ENCODE assay signal across 9 mouse cellular contexts in the genomic region with DNA sequence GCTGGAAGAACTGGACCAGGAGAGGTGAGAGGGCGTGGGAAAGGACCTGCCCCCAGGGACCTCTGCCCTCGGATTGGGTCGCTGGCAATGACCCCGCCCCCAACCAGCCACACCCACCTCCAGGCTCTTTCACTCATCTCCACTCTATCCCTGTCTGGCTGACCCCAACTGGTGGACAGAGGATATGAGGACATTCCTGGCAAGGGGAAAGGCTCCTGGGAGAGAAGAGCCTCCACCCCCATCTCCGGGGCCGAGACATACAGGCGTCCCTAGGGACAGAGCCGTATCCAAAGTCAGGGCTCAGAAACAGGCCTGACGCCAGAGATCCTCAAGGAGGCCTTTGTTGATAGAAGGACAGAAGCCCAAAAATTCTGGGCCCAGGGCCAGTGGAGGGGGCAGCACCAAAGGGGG. TPM values are rescaled to one million over a fixed set of nuclear protein-coding genes. Genes with fewer than 3 reads are reported as not detected.
A peak's percentile ranks its signal among the peaks of the same experiment; 100 is the strongest.
DNase-seq lines count a peak whose midpoint lies in the region; ATAC-seq and TF ChIP-seq lines count a peak whose summit lies in the region.
"Had no signal": no experiment of that assay in that cellular context is flagged by ENCODE, and none has a peak within 500 bp of the region (broad histone marks: within the 10 kb centered on the region; RNA-seq: fewer than 3 reads in every experiment).

No protein-coding gene starts in this region.

- peaks cover 58% of the 10 kb centered on the region for H3K4me1 ChIP-seq in embryonic facial prominence, embryonic 10.5 days
- no peaks in the 10 kb centered on the region for H3K4me1 ChIP-seq in intestine, postnatal 0 days (replicated peaks; ENCODE audit: control insufficient read depth, insufficient read depth, low read length)
- no peaks in the 10 kb centered on the region for H3K4me1 ChIP-seq in liver, embryonic 14.5 days (replicated peaks; ENCODE audit: control insufficient read depth in 2 of 2, insufficient read depth in 2 of 2, low read length in 1 of 2)
- peaks cover 52% of the 10 kb centered on the region for H3K4me1 ChIP-seq in neural tube, embryonic 12.5 days

- no peak overlapping the region for H3K9ac ChIP-seq in intestine, postnatal 0 days (ENCODE audit: low read depth, low read length)
- H3K9ac ChIP-seq in liver, embryonic 14.5 days (replicated peaks), result no peak overlapping the region
- peak overlapping the region; percentile 95 for H3K9ac ChIP-seq in neural tube, embryonic 12.5 days
- H3K9ac ChIP-seq: liver, embryonic 15.5 days had no signal

- peak overlapping the region; percentile 98 for H3K27ac ChIP-seq in layer of hippocampus, adult 2 months
- no peak overlapping the region for H3K27ac ChIP-seq in embryonic facial prominence, embryonic 10.5 days (replicated peaks)
- H3K27ac ChIP-seq in intestine, postnatal 0 days (ENCODE audit: low read depth, low read length), result no peak overlapping the region
- no peak overlapping the region for H3K27ac ChIP-seq in liver, embryonic 14.5 days
- no peak overlapping the region for H3K27ac ChIP-seq in neural tube, embryonic 12.5 days
- H3K27ac ChIP-seq: liver, embryonic 15.5 days had no signal

- no peaks in the 10 kb centered on the region for H3K9me3 ChIP-seq in embryonic facial prominence, embryonic 10.5 days
- no peaks in the 10 kb centered on the region for H3K9me3 ChIP-seq in intestine, postnatal 0 days (ENCODE audit: control insufficient read depth)
- no peaks in the 10 kb centered on the region for H3K9me3 ChIP-seq in liver, embryonic 14.5 days (ENCODE audit: control insufficient read depth, low read length)
- H3K9me3 ChIP-seq in neural tube, embryonic 12.5 days, result no peaks in the 10 kb centered on the region
- H3K9me3 ChIP-seq: liver, embryonic 15.5 days had no signal

- peak; percentile 16; the same call in 1 of the 2 replicates for TF ChIP-seq CTCF in layer of hippocampus, adult 2 months (conservative IDR thresholded peaks at IDR 0.05)
- 0 out of 2 replicates have a peak, but pooled peaks have one; percentile 20 for TF ChIP-seq CTCF in intestine, postnatal 0 days (IDR thresholded peaks at IDR 0.05; ENCODE audit: low read depth)
- TF ChIP-seq CTCF in liver, embryonic 14.5 days (IDR thresholded peaks at IDR 0.05; ENCODE audit: low read depth), result no peak

- H3K36me3 ChIP-seq in embryonic facial prominence, embryonic 10.5 days (replicated peaks), result peaks cover 28% of the 10 kb centered on the region
- no peaks in the 10 kb centered on the region; the same call in 1 of the 2 replicates for H3K36me3 ChIP-seq in intestine, postnatal 0 days (ENCODE audit: control insufficient read depth, insufficient read depth)
- H3K36me3 ChIP-seq in liver, embryonic 14.5 days (replicated peaks; ENCODE audit: control insufficient read depth, insufficient read depth, low read depth), result no peaks in the 10 kb centered on the region
- H3K36me3 ChIP-seq in neural tube, embryonic 12.5 days, result peaks cover 48% of the 10 kb centered on the region
- H3K36me3 ChIP-seq: liver, embryonic 15.5 days had no signal

- 12% methylated on average over 9 of the region's 9 CpGs for WGBS in embryonic facial prominence, embryonic 10.5 days
- WGBS in intestine, postnatal 0 days, result 13% methylated on average over 9 of the region's 9 CpGs
- 25% methylated on average over 9 of the region's 9 CpGs for WGBS in liver, embryonic 14.5 days (ENCODE audit: insufficient replicate concordance)
- 12% methylated on average over 9 of the region's 9 CpGs for WGBS in neural tube, embryonic 12.5 days

- H3K4me3 ChIP-seq in layer of hippocampus, adult 2 months, result no peak overlapping the region; the same call in 1 of the 2 replicates
- peak overlapping the region; percentile 56 for H3K4me3 ChIP-seq in embryonic facial prominence, embryonic 10.5 days
- H3K4me3 ChIP-seq in intestine, postnatal 0 days (ENCODE audit: low read depth, low read length), result no peak overlapping the region
- no peak overlapping the region for H3K4me3 ChIP-seq in liver, embryonic 14.5 days (ENCODE audit: insufficient read depth in 1 of 2, low read depth in 2 of 2, low read length in 2 of 2)
- peak overlapping the region; percentile 67 for H3K4me3 ChIP-seq in neural tube, embryonic 12.5 days
- H3K4me3 ChIP-seq: liver, embryonic 15.5 days had no signal

- peak in 1 of 2 experiments; percentile 71 for DNase-seq in layer of hippocampus, adult 2 months (ENCODE audit: low spot score in 2 of 2)
- no peak for DNase-seq in layer of hippocampus, postnatal 25 days (ENCODE audit: extremely low spot score in 1 of 2, low spot score in 1 of 2)
- DNase-seq in embryonic facial prominence, embryonic 10.5 days (ENCODE audit: low spot score), result peak; percentile 56
- peak; percentile 85 for DNase-seq in heart, adult 8-10 months (ENCODE audit: low spot score)
- DNase-seq in liver, embryonic 14.5 days (ENCODE audit: low read depth in 3 of 3, low spot score in 3 of 3), result no peak

- no peak for TF ChIP-seq EP300 in liver, embryonic 14.5 days (IDR thresholded peaks at IDR 0.05; ENCODE audit: low read depth)

- H3K4me2 ChIP-seq in intestine, postnatal 0 days (replicated peaks; ENCODE audit: low read depth), result peak overlapping the region; percentile 14
- H3K4me2 ChIP-seq in liver, embryonic 14.5 days (ENCODE audit: low read depth), result no peak overlapping the region
- peak overlapping the region; percentile 86 for H3K4me2 ChIP-seq in neural tube, embryonic 12.5 days (replicated peaks)
- H3K4me2 ChIP-seq: liver, embryonic 15.5 days had no signal

- H3K27me3 ChIP-seq in embryonic facial prominence, embryonic 10.5 days (replicated peaks; ENCODE audit: low read depth, poor library complexity, severe bottlenecking), result peaks cover 95% of the 10 kb centered on the region
- H3K27me3 ChIP-seq in intestine, postnatal 0 days (replicated peaks; ENCODE audit: control insufficient read depth, insufficient read depth, low read length), result peaks cover 71% of the 10 kb centered on the region
- peaks cover 76% of the 10 kb centered on the region for H3K27me3 ChIP-seq in liver, embryonic 14.5 days (ENCODE audit: control insufficient read depth, insufficient read depth, low read length)
- H3K27me3 ChIP-seq in neural tube, embryonic 12.5 days (replicated peaks), result peaks cover 23% of the 10 kb centered on the region

- no peak; the same call in 1 of the 2 replicates for ATAC-seq in intestine, postnatal 0 days
- peak; percentile 22; the same call in 1 of the 2 replicates for ATAC-seq in liver, embryonic 14.5 days (ENCODE audit: insufficient read depth)
- ATAC-seq in neural tube, embryonic 12.5 days (ENCODE audit: low FRiP score, low read depth), result no peak
- no peak for ATAC-seq in activated CD4-positive, CD25-positive, alpha-beta regulatory T cell, adult 4 months

RNA-seq across cellular contexts. Expression of gene Apc2, which starts 6.7 kb away (rescaled TPM):
- total RNA-seq in layer of hippocampus, adult 2 months (2021), result 100 to 1,000 TPM in 1 of 2 experiments, 10 to 100 TPM in 1; 98.3 to 110 TPM
- total RNA-seq in layer of hippocampus, postnatal 25 days (2021), result 100 to 1,000 TPM; 101 to 115 TPM
- 11.8 and 12.6 TPM in 2 replicates for polyA plus RNA-seq in embryonic facial prominence, embryonic 10.5 days (2016; fragmentation: Nextera tagmentation; extraction: Ambion mirVana)
- total RNA-seq in heart, adult 8-10 months (2022), result 1 to 10 TPM; 2.2 to 3.1 (median 2.2) TPM
- 1.1 and 1.6 TPM in 2 replicates for polyA plus RNA-seq in intestine, postnatal 0 days (2015; fragmentation: Nextera tagmentation; extraction: Ambion mirVana)
- 0.04 and 0.16 TPM in 2 replicates for polyA plus RNA-seq in liver, embryonic 14.5 days (2012; rRNA removed)
- 0.04 TPM in 1 of 2 replicates, not detected in the other for polyA plus RNA-seq in liver, embryonic 14.5 days (2014; fragmentation: Nextera tagmentation; extraction: Ambion mirVana)
- 160 and 175 TPM in 2 replicates for polyA plus RNA-seq in neural tube, embryonic 12.5 days (2016; fragmentation: Nextera tagmentation; extraction: Ambion mirVana)
- polyA plus RNA-seq in activated CD4-positive, CD25-positive, alpha-beta regulatory T cell, adult 4 months (2017; shearing (Covaris generic)), result under 1 TPM in 1 of 2 experiments, not detected in 1; 0.82 TPM

RNA-seq across cellular contexts. Expression of gene Rps15, which starts 10.2 kb away (rescaled TPM):
- total RNA-seq in layer of hippocampus, adult 2 months (2021), result 100 to 1,000 TPM; 926 to 932 TPM
- 100 to 1,000 TPM; 790 to 900 TPM for total RNA-seq in layer of hippocampus, postnatal 25 days (2021)
- polyA plus RNA-seq in embryonic facial prominence, embryonic 10.5 days (2016; fragmentation: Nextera tagmentation; extraction: Ambion mirVana), result 1,079 and 1,119 TPM in 2 replicates
- 100 to 1,000 TPM; 763 to 919 (median 846) TPM for total RNA-seq in heart, adult 8-10 months (2022)
- polyA plus RNA-seq in intestine, postnatal 0 days (2015; fragmentation: Nextera tagmentation; extraction: Ambion mirVana), result 708 and 727 TPM in 2 replicates
- 2,043 and 2,097 TPM in 2 replicates for polyA plus RNA-seq in liver, embryonic 14.5 days (2012; rRNA removed)
- 805 and 809 TPM in 2 replicates for polyA plus RNA-seq in liver, embryonic 14.5 days (2014; fragmentation: Nextera tagmentation; extraction: Ambion mirVana)
- 643 and 654 TPM in 2 replicates for polyA plus RNA-seq in neural tube, embryonic 12.5 days (2016; fragmentation: Nextera tagmentation; extraction: Ambion mirVana)
- 1,000 to 10,000 TPM; 1,256 to 1,612 TPM for polyA plus RNA-seq in activated CD4-positive, CD25-positive, alpha-beta regulatory T cell, adult 4 months (2017; shearing (Covaris generic))

RNA-seq across cellular contexts. Expression of gene 2310011J03Rik, which starts 17.9 kb away (rescaled TPM):
- total RNA-seq in layer of hippocampus, adult 2 months (2021), result 10 to 100 TPM; 23.5 to 25.7 TPM
- total RNA-seq in layer of hippocampus, postnatal 25 days (2021), result 10 to 100 TPM; 20.7 to 26.3 TPM
- 53.7 and 56.2 TPM in 2 replicates for polyA plus RNA-seq in embryonic facial prominence, embryonic 10.5 days (2016; fragmentation: Nextera tagmentation; extraction: Ambion mirVana)
- total RNA-seq in heart, adult 8-10 months (2022), result 10 to 100 TPM; 14.3 to 19.8 (median 16.3) TPM
- 85.2 and 87.6 TPM in 2 replicates for polyA plus RNA-seq in intestine, postnatal 0 days (2015; fragmentation: Nextera tagmentation; extraction: Ambion mirVana)
- 24.3 and 24.7 TPM in 2 replicates for polyA plus RNA-seq in liver, embryonic 14.5 days (2012; rRNA removed)
- 29.4 and 29.5 TPM in 2 replicates for polyA plus RNA-seq in liver, embryonic 14.5 days (2014; fragmentation: Nextera tagmentation; extraction: Ambion mirVana)
- polyA plus RNA-seq in neural tube, embryonic 12.5 days (2016; fragmentation: Nextera tagmentation; extraction: Ambion mirVana), result 37.7 and 41.1 TPM in 2 replicates
- 10 to 100 TPM; 44.0 to 54.5 TPM for polyA plus RNA-seq in activated CD4-positive, CD25-positive, alpha-beta regulatory T cell, adult 4 months (2017; shearing (Covaris generic))

RNA-seq across cellular contexts. Expression of gene Pcsk4, which starts 26.8 kb away (rescaled TPM):
- 1 to 10 TPM; 2.8 to 3.2 TPM for total RNA-seq in layer of hippocampus, adult 2 months (2021)
- total RNA-seq in layer of hippocampus, postnatal 25 days (2021), result 1 to 10 TPM; 2.3 to 2.8 TPM
- polyA plus RNA-seq in embryonic facial prominence, embryonic 10.5 days (2016; fragmentation: Nextera tagmentation; extraction: Ambion mirVana), result 5.0 and 5.5 TPM in 2 replicates
- total RNA-seq in heart, adult 8-10 months (2022), result 1 to 10 TPM; 1.7 to 3.1 (median 2.7) TPM
- polyA plus RNA-seq in intestine, postnatal 0 days (2015; fragmentation: Nextera tagmentation; extraction: Ambion mirVana), result 13.1 and 18.8 TPM in 2 replicates
- polyA plus RNA-seq in liver, embryonic 14.5 days (2012; rRNA removed), result 6.6 and 7.2 TPM in 2 replicates
- 3.1 and 3.2 TPM in 2 replicates for polyA plus RNA-seq in liver, embryonic 14.5 days (2014; fragmentation: Nextera tagmentation; extraction: Ambion mirVana)
- 2.2 and 2.3 TPM in 2 replicates for polyA plus RNA-seq in neural tube, embryonic 12.5 days (2016; fragmentation: Nextera tagmentation; extraction: Ambion mirVana)
- polyA plus RNA-seq in activated CD4-positive, CD25-positive, alpha-beta regulatory T cell, adult 4 months (2017; shearing (Covaris generic)), result 10 to 100 TPM in 1 of 2 experiments, 1 to 10 TPM in 1; 6.7 to 11.9 TPM

RNA-seq across cellular contexts. Expression of gene Reep6, which starts 27.3 kb away (rescaled TPM):
- total RNA-seq in layer of hippocampus, adult 2 months (2021), result 10 to 100 TPM in 1 of 2 experiments, 1 to 10 TPM in 1; 9.6 to 11.0 TPM
- total RNA-seq in layer of hippocampus, postnatal 25 days (2021), result 10 to 100 TPM in 1 of 2 experiments, 1 to 10 TPM in 1; 9.7 to 10.6 TPM
- polyA plus RNA-seq in embryonic facial prominence, embryonic 10.5 days (2016; fragmentation: Nextera tagmentation; extraction: Ambion mirVana), result 6.6 TPM in 2 replicates
- total RNA-seq in heart, adult 8-10 months (2022), result 1 to 10 TPM; 3.1 to 7.6 (median 5.0) TPM
- 261 and 282 TPM in 2 replicates for polyA plus RNA-seq in intestine, postnatal 0 days (2015; fragmentation: Nextera tagmentation; extraction: Ambion mirVana)
- polyA plus RNA-seq in liver, embryonic 14.5 days (2012; rRNA removed), result 23.6 and 29.2 TPM in 2 replicates
- polyA plus RNA-seq in liver, embryonic 14.5 days (2014; fragmentation: Nextera tagmentation; extraction: Ambion mirVana), result 55.3 and 59.5 TPM in 2 replicates
- polyA plus RNA-seq in neural tube, embryonic 12.5 days (2016; fragmentation: Nextera tagmentation; extraction: Ambion mirVana), result 3.4 and 3.6 TPM in 2 replicates
- not detected for polyA plus RNA-seq in activated CD4-positive, CD25-positive, alpha-beta regulatory T cell, adult 4 months (2017; shearing (Covaris generic))

Comparison
In these comparisons a context has a peak if more than half of its experiments do, and no peak if none do; other contexts are left out.
1. DNase-seq: peak in embryonic facial prominence, embryonic 10.5 days (single experiment) and heart, adult 8-10 months (single experiment); none in layer of hippocampus, postnatal 25 days (0 of 2) and liver, embryonic 14.5 days (0 of 3).
2. H3K4me3 ChIP-seq: peak in embryonic facial prominence, embryonic 10.5 days (single experiment) and neural tube, embryonic 12.5 days (single experiment); none in layer of hippocampus, adult 2 months (single experiment), intestine, postnatal 0 days (single experiment) and liver, embryonic 14.5 days (0 of 2).
3. RNA of gene Apc2, which starts 6.7 kb away (polyA plus RNA-seq): 160 to 175 TPM in neural tube, embryonic 12.5 days; 11.8 to 12.6 TPM in embryonic facial prominence, embryonic 10.5 days, 1.1 to 1.6 TPM in intestine, postnatal 0 days, 0.82 TPM in activated CD4-positive, CD25-positive, alpha-beta regulatory T cell, adult 4 months and 0.04 to 0.16 TPM in liver, embryonic 14.5 days; every median in the first group is over 10 times any median in the second.